Mouse (Mus musculus): Measurements from ENCODE around the gene Acsm4. TPM values are rescaled to one million over a fixed set of nuclear protein-coding genes. Genes with fewer than 3 reads are reported as not detected.

Gene Acsm4
- not detected in 2 replicates for polyA plus RNA-seq (2015; fragmentation: Nextera tagmentation; extraction: Ambion mirVana)

- 76% methylated on average over 5 of the region's 5 CpGs for WGBS
- H3K36me3 ChIP-seq: no peaks in the 10 kb centered on the region
- no peak within 1 kb of the TSS for H3K4me3 ChIP-seq
Observed at GRCm38 (mm10) chr7:119689726-119690125, at the start of gene Acsm4. Acsm4 (plus strand) TSS chr7:119690026.

DNA sequence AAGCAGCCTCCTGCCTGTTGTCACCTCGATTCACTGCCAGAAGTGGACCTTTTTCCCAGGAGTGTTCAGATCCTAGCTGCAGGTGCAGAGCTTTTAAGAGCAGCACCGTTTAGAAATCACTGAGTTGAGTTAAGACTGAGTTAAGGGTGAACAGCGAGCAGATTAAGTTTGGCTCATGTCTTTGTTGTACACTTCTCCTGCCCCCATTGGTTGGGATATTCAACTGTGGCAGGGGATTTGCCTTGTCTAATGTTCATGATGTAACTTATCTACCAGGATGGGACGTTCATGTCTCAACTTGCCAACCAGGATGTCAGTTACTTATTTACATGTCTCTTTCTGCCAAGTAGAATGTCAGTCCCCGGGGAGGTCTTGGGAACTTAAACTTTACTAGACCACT lies 47.5 kb upstream of the Acsm4 start:
- Histone ChIP-seq H3K4me2 (no peak overlapping the region), H3K27ac (replicated peaks) (no peak overlapping the region), H3K4me3 (no peak overlapping the region), H3K36me3 (no peaks in the 10 kb centered on the region), H3K27me3 (no peaks in the 10 kb centered on the region), H3K9ac (no peak overlapping the region), H3K9me3 (no peaks in the 10 kb centered on the region), H3K4me1 (replicated peaks) (no peaks in the 10 kb centered on the region)
- WGBS: 80% methylated on average over 5 of the region's 5 CpGs
- no peak for ATAC-seq (ENCODE audit: low read depth)

More at GRCm38 (mm10) chr7:119689726-119690125, at the start of gene Acsm4:
- no peak within 1 kb of the TSS for H3K9ac ChIP-seq
- H3K4me1 ChIP-seq (replicated peaks): no peaks in the 10 kb centered on the region
- H3K9me3 ChIP-seq: no peaks in the 10 kb centered on the region
- no peaks in the 10 kb centered on the region for H3K27me3 ChIP-seq
- no peak within 1 kb of the TSS for H3K4me2 ChIP-seq
- no peak within 1 kb of the TSS for H3K27ac ChIP-seq (replicated peaks)
- no peak for ATAC-seq (ENCODE audit: low read depth)

- Histone ChIP-seq H3K4me2 (no peak overlapping the region), H3K27ac (replicated peaks) (no peak overlapping the region), H3K4me1 (replicated peaks) (no peaks in the 10 kb centered on the region), H3K9ac (no peak overlapping the region), H3K4me3 (no peak overlapping the region), H3K27me3 (no peaks in the 10 kb centered on the region), H3K9me3 (no peaks in the 10 kb centered on the region), H3K36me3 (no peaks in the 10 kb centered on the region)
- ATAC-seq (ENCODE audit: low read depth): no peak
- WGBS: 92% methylated on average over 3 of the region's 3 CpGs
Observed at GRCm38 (mm10) chr7:119667893-119668292, 21.9 kb upstream of the Acsm4 start.

GRCm38 (mm10) chr7:119670395-119670794 lies 19.4 kb upstream of the Acsm4 start:
- H3K9ac ChIP-seq: no peak overlapping the region
- no peak overlapping the region for H3K4me2 ChIP-seq
- H3K36me3 ChIP-seq: no peaks in the 10 kb centered on the region
- H3K4me1 ChIP-seq (replicated peaks): no peaks in the 10 kb centered on the region
- H3K27me3 ChIP-seq: no peaks in the 10 kb centered on the region
- ATAC-seq (ENCODE audit: low read depth): no peak
- WGBS: 73% methylated on average over 5 of the region's 5 CpGs
- H3K4me3 ChIP-seq: no peak overlapping the region
- H3K9me3 ChIP-seq: no peaks in the 10 kb centered on the region
- no peak overlapping the region for H3K27ac ChIP-seq (replicated peaks)

DNA sequence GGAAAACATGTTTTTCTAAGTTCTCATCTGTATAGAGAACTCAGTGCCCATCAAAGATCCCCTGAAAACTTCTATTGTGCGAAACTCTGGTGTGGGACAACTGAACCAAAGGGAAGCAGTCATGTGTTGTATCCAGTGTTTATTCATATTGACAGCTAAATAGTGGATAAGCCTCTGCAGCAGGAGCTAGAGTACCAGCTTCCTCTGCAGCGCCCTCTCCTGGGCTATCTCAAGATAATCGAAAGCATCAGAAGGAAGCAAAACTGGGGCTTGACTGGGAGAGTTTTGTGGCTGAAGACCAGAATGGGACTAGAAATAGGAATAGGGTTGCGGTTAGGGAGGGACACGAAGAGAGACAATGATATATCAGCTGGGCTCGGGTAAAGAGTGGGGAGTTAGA lies 18.9 kb upstream of the Acsm4 start:
- H3K36me3 ChIP-seq: no peaks in the 10 kb centered on the region
- 48% methylated on average over 6 of the region's 6 CpGs for WGBS
- H3K4me3 ChIP-seq: no peak overlapping the region
- H3K9ac ChIP-seq: no peak overlapping the region
- H3K27ac ChIP-seq (replicated peaks): no peak overlapping the region
- H3K27me3 ChIP-seq: no peaks in the 10 kb centered on the region
- no peaks in the 10 kb centered on the region for H3K9me3 ChIP-seq
- ATAC-seq (ENCODE audit: low read depth): no peak
- H3K4me2 ChIP-seq: no peak overlapping the region
- no peaks in the 10 kb centered on the region for H3K4me1 ChIP-seq (replicated peaks)

DNA sequence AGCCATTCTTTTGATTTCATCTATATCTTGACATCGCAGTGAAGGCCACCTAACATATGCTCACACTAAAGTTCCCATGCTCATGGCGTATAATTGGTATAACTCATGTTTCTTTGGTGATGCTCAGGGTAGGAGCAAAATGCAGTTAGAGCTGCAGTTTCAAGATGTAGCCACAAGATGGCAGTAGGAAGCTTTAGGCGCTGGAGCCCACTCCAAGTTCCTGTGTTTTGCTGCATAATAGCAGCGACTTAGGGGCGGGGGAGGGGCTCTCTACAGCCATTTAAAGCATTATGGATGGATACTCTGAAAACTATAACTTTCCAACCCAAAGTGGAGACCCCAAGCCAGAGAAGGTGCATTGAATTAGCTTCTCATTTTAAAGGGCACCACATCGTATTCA lies 16.4 kb upstream of the Acsm4 start:
- no peak overlapping the region for H3K27ac ChIP-seq (replicated peaks)
- no peak overlapping the region for H3K4me3 ChIP-seq
- H3K36me3 ChIP-seq: no peaks in the 10 kb centered on the region
- H3K9me3 ChIP-seq: no peaks in the 10 kb centered on the region
- ATAC-seq (ENCODE audit: low read depth): peak; percentile 43; the same call in 1 of the 2 replicates
- no peak overlapping the region for H3K4me2 ChIP-seq
- 22% methylated on average over 6 of the region's 6 CpGs for WGBS
- no peaks in the 10 kb centered on the region for H3K27me3 ChIP-seq
- no peak overlapping the region for H3K9ac ChIP-seq
- H3K4me1 ChIP-seq (replicated peaks): no peaks in the 10 kb centered on the region

DNA sequence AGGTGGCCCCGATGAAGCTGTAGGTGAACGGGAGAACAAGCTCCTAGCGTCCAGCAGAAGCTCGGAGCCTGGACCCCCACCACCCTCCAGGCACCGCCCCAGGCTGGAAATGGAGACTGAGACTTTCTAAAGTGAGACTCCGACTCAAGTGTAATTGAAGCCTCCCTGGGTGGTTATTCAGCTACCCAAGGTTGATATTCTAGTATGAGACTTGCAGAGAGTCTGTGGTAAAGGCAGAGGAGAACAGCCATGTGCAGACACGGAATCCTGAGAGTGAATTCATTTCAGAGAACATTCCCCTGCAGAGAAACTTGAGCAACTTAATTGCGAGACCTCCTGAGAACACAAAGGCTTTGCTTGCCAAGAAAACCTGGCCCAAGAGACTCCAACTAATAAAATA lies 9.7 kb upstream of the Acsm4 start:
- Histone ChIP-seq H3K9ac (no peak overlapping the region), H3K4me1 (replicated peaks) (no peaks in the 10 kb centered on the region), H3K27me3 (no peaks in the 10 kb centered on the region), H3K9me3 (no peaks in the 10 kb centered on the region), H3K4me2 (no peak overlapping the region), H3K36me3 (no peaks in the 10 kb centered on the region), H3K27ac (replicated peaks) (no peak overlapping the region), H3K4me3 (no peak overlapping the region)
- WGBS: 76% methylated on average over 8 of the region's 8 CpGs
- ATAC-seq (ENCODE audit: low read depth): no peak

DNA sequence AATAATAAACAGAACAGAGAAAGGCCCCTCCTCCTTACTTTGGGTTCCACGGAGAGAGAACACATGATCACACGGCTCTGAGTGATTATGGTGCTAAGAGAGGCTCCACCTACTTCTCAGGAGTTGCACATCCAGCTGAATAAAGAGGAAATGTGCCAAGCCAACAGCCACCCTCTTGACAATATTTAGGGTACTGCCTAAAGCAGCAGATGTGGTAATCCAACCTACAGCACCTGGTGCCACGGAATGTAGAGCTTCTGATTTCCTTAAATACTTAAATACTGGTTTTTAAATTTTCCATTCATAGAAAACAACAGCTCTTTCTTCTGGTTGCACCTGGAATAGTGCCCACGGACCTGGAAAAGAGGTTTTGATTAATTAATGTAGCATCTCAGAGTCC lies 7.1 kb upstream of the Acsm4 start:
- 75% methylated on average over 4 of the region's 4 CpGs for WGBS
- no peak overlapping the region for H3K9ac ChIP-seq
- no peaks in the 10 kb centered on the region for H3K36me3 ChIP-seq
- H3K9me3 ChIP-seq: no peaks in the 10 kb centered on the region
- ATAC-seq (ENCODE audit: low read depth): no peak
- H3K27me3 ChIP-seq: no peaks in the 10 kb centered on the region
- no peaks in the 10 kb centered on the region for H3K4me1 ChIP-seq (replicated peaks)
- H3K4me2 ChIP-seq: no peak overlapping the region
- H3K27ac ChIP-seq (replicated peaks): no peak overlapping the region
- no peak overlapping the region for H3K4me3 ChIP-seq

DNA sequence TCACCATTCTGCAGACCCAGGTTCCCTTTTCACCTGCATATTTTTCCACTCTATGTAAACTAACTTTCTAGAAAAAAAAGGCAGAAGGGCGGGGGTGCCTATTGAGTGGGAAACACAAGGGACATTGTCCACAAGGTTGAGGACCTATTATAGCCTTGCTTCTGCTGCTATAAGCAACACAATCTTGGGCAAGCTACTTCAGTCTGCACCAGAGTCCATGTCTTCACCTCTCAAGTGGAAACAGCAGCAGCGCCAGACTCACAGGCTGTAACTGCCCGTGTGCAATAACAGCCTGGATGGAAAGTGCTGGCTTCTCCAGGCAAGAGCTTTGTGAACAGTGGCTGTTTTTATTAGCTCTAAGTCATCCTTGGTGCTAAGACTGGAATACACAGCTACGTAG lies 2.5 kb downstream of the Acsm4 start:
- H3K36me3 ChIP-seq: no peaks in the 10 kb centered on the region
- WGBS: 83% methylated on average over 4 of the region's 4 CpGs
- no peaks in the 10 kb centered on the region for H3K4me1 ChIP-seq (replicated peaks)
- H3K9ac ChIP-seq: no peak overlapping the region
- no peak overlapping the region for H3K4me3 ChIP-seq
- H3K27me3 ChIP-seq: no peaks in the 10 kb centered on the region
- no peak overlapping the region for H3K27ac ChIP-seq (replicated peaks)
- H3K9me3 ChIP-seq: no peaks in the 10 kb centered on the region
- ATAC-seq (ENCODE audit: low read depth): no peak
- H3K4me2 ChIP-seq: no peak overlapping the region

- Histone ChIP-seq H3K9me3 (no peaks in the 10 kb centered on the region), H3K27me3 (no peaks in the 10 kb centered on the region), H3K9ac (no peak overlapping the region), H3K36me3 (no peaks in the 10 kb centered on the region), H3K27ac (replicated peaks) (no peak overlapping the region), H3K4me2 (no peak overlapping the region), H3K4me3 (no peak overlapping the region), H3K4me1 (replicated peaks) (no peaks in the 10 kb centered on the region)
- 96% methylated on average over 1 of the region's 1 CpGs for WGBS
- no peak for ATAC-seq (ENCODE audit: low read depth)
Observed at GRCm38 (mm10) chr7:119694926-119695325, 5.1 kb downstream of the Acsm4 start.

DNA sequence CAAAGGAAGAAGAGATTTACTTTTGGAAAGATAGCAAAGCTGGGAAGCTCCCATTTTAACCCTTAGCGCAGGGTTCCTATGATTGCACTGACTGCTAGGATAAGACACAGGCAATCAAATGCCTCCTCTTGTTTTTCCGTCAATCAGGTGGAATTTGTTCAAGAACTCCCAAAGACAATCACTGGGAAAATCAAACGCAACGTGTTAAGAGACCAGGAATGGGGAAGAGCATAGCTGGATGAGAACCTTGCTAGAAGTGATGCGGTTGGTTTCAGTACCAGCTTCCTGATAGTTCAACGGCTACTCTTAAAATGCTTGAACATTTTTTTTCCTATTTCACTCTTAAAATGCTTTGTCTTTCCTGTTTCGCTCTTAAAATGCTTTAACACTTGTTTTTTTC lies 24.3 kb downstream of the Acsm4 start:
- H3K4me3 ChIP-seq: no peak overlapping the region
- peaks cover 3% of the 10 kb centered on the region; the same call in 1 of the 2 replicates for H3K4me1 ChIP-seq (replicated peaks)
- H3K9ac ChIP-seq: no peak overlapping the region
- H3K27ac ChIP-seq (replicated peaks): no peak overlapping the region
- H3K4me2 ChIP-seq: no peak overlapping the region
- WGBS: 95% methylated on average over 7 of the region's 7 CpGs
- no peaks in the 10 kb centered on the region for H3K27me3 ChIP-seq
- ATAC-seq (ENCODE audit: low read depth): no peak
- peaks cover 42% of the 10 kb centered on the region for H3K36me3 ChIP-seq
- H3K9me3 ChIP-seq: no peaks in the 10 kb centered on the region

DNA sequence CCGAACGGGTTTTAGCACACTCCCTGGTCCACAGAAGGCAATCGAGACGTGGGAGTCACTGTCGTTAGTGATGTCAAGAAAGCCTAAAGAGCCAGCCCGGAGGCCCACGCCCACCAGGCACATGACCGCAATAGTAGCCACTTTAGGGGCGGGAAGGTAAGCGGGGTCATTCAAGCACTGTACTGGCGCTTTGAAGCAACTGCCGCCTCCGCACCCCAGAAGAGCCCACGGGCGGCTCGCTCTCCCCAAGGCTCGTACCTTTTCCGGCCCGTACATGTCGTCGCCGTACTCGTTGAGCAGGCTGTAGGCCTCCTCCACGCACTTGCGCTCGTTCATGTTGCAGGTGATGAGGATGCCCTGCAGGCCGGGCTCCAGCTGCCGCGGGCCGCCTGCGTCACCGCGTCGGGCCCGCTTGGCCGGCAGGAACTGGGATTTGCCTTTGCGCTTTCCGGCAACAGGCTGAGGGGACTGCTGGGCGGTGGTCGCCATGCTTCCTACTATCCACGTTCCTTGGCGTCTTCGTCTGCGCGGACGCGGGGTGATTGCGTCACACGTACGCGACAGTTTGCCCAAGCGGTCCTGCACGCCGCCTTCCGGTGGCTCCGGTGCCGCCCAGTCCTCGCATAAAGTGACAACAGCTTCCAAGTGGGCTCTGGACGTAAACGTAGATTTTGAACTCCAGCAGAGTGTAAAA lies 30.6 kb downstream of the Acsm4 start, which contains the start of gene Thumpd1:
Gene Thumpd1 (minus strand): TSS at position 546 of the 694 bp plus-strand sequence.
- no peaks in the 10 kb centered on the region for H3K9me3 ChIP-seq

GRCm38 (mm10) chr7:119720947-119721310 lies 31.1 kb downstream of the Acsm4 start:
- 13% methylated on average over 8 of the region's 8 CpGs for WGBS
- peak; percentile 76 for ATAC-seq (ENCODE audit: low read depth)
- H3K4me2 ChIP-seq: peak overlapping the region; percentile 89
- peak overlapping the region; percentile 99 for H3K4me3 ChIP-seq
- H3K36me3 ChIP-seq: peaks cover 30% of the 10 kb centered on the region
- peaks cover 20% of the 10 kb centered on the region for H3K4me1 ChIP-seq (replicated peaks)
- H3K9ac ChIP-seq: peak overlapping the region; percentile 92
- peaks cover 13% of the 10 kb centered on the region; the same call in 1 of the 2 replicates for H3K27me3 ChIP-seq
- no peaks in the 10 kb centered on the region for H3K9me3 ChIP-seq
- peak overlapping the region; percentile 67 for H3K27ac ChIP-seq (replicated peaks)

More for the DNA sequence above, 30.6 kb downstream of the Acsm4 start, which contains the start of gene Thumpd1:
- Histone ChIP-seq H3K27me3 (peaks cover 13% of the 10 kb centered on the region; the same call in 1 of the 2 replicates), H3K9ac (peak within 1 kb of the TSS; percentile 92), H3K27ac (replicated peaks) (peak within 1 kb of the TSS; percentile 70), H3K4me2 (peak within 1 kb of the TSS; percentile 89), H3K36me3 (peaks cover 35% of the 10 kb centered on the region), H3K4me3 (peak within 1 kb of the TSS; percentile 99), H3K4me1 (replicated peaks) (peaks cover 20% of the 10 kb centered on the region)
- ATAC-seq (ENCODE audit: low read depth): peak; percentile 98
- WGBS: under 1% methylated on average over 60 of the region's 60 CpGs

Measured in neural tube, embryonic 13.5 days (tissue).